Mouse (Mus musculus): Measurements from ENCODE around the gene Ephx1. TPM values are rescaled to one million over a fixed set of nuclear protein-coding genes. Genes with fewer than 3 reads are reported as not detected.

Ephx1 gene
- total and polyA plus RNA-seq, 2 experiments from 2014 or later, result 9.7 to 13.8 TPM

- no peak overlapping the region for H3K27ac ChIP-seq (ENCODE audit: low read depth, low read length)
- WGBS, result 61% methylated on average over 14 of the region's 14 CpGs
- H3K4me1 ChIP-seq (ENCODE audit: insufficient read depth, low read length), result no peaks in the 10 kb centered on the region
- H3K9me3 ChIP-seq (ENCODE audit: low read length), result no peaks in the 10 kb centered on the region
- no peak overlapping the region for H3K9ac ChIP-seq (replicated peaks; ENCODE audit: low read length, poor library complexity, severe bottlenecking)
- no peak overlapping the region for H3K4me3 ChIP-seq (ENCODE audit: low read depth, low read length)
- ATAC-seq (ENCODE audit: low FRiP score) (peak; percentile 49; the same call in 1 of the 2 replicates), DNase-seq (ENCODE audit: low spot score) (peak; percentile 61)
- no peaks in the 10 kb centered on the region for H3K27me3 ChIP-seq (ENCODE audit: insufficient read depth, low read length)
- no peak overlapping the region for H3K4me2 ChIP-seq (ENCODE audit: low read depth, low read length, poor library complexity, severe bottlenecking)
- peak; percentile 80 for TF ChIP-seq CTCF (IDR thresholded peaks at IDR 0.05)
- H3K36me3 ChIP-seq (ENCODE audit: insufficient read depth, low read length), result no peaks in the 10 kb centered on the region
Measured at GRCm38 (mm10) chr1:180974126-180974746, 46.5 kb downstream of the Ephx1 start.

- DNase-seq (ENCODE audit: low spot score), result no peak
- Histone ChIP-seq H3K4me3 (ENCODE audit: low read depth, low read length) (no peak overlapping the region), H3K4me2 (ENCODE audit: low read depth, low read length, poor library complexity, severe bottlenecking) (no peak overlapping the region), H3K27ac (ENCODE audit: low read depth, low read length) (no peak overlapping the region), H3K36me3 (ENCODE audit: insufficient read depth, low read length) (no peaks in the 10 kb centered on the region), H3K9ac (replicated peaks; ENCODE audit: low read length, poor library complexity, severe bottlenecking) (no peak overlapping the region), H3K27me3 (ENCODE audit: insufficient read depth, low read length) (no peaks in the 10 kb centered on the region), H3K4me1 (ENCODE audit: insufficient read depth, low read length) (no peaks in the 10 kb centered on the region), H3K9me3 (ENCODE audit: low read length) (no peaks in the 10 kb centered on the region)
- ATAC-seq (ENCODE audit: low FRiP score), result no peak
- TF ChIP-seq CTCF (IDR thresholded peaks at IDR 0.05), result no peak
- 77% methylated on average over 9 of the region's 11 CpGs for WGBS
Measured at GRCm38 (mm10) chr1:180972941-180973340, 47.8 kb downstream of the Ephx1 start.

- ATAC-seq (ENCODE audit: low FRiP score) (no peak), DNase-seq (ENCODE audit: low spot score) (no peak)
- H3K4me1 ChIP-seq (ENCODE audit: insufficient read depth, low read length), result no peaks in the 10 kb centered on the region
- H3K36me3 ChIP-seq (ENCODE audit: insufficient read depth, low read length), result no peaks in the 10 kb centered on the region
- WGBS, result 91% methylated on average over 7 of the region's 7 CpGs
- H3K27ac ChIP-seq (ENCODE audit: low read depth, low read length), result no peak overlapping the region
- no peaks in the 10 kb centered on the region for H3K27me3 ChIP-seq (ENCODE audit: insufficient read depth, low read length)
- no peak overlapping the region for H3K4me2 ChIP-seq (ENCODE audit: low read depth, low read length, poor library complexity, severe bottlenecking)
- H3K4me3 ChIP-seq (ENCODE audit: low read depth, low read length), result no peak overlapping the region
- no peak overlapping the region for H3K9ac ChIP-seq (replicated peaks; ENCODE audit: low read length, poor library complexity, severe bottlenecking)
- TF ChIP-seq CTCF (IDR thresholded peaks at IDR 0.05), result no peak
- no peaks in the 10 kb centered on the region for H3K9me3 ChIP-seq (ENCODE audit: low read length)
Measured at GRCm38 (mm10) chr1:180967261-180967660, 53.4 kb downstream of the Ephx1 start.

- Histone ChIP-seq H3K9me3 (ENCODE audit: low read length) (no peaks in the 10 kb centered on the region), H3K4me1 (ENCODE audit: insufficient read depth, low read length) (no peaks in the 10 kb centered on the region), H3K27me3 (ENCODE audit: insufficient read depth, low read length) (no peaks in the 10 kb centered on the region), H3K4me2 (ENCODE audit: low read depth, low read length, poor library complexity, severe bottlenecking) (no peak overlapping the region), H3K4me3 (ENCODE audit: low read depth, low read length) (no peak overlapping the region), H3K36me3 (ENCODE audit: insufficient read depth, low read length) (no peaks in the 10 kb centered on the region), H3K27ac (ENCODE audit: low read depth, low read length) (no peak overlapping the region), H3K9ac (replicated peaks; ENCODE audit: low read length, poor library complexity, severe bottlenecking) (no peak overlapping the region)
- ATAC-seq (ENCODE audit: low FRiP score) (no peak), DNase-seq (ENCODE audit: low spot score) (no peak)
- no peak for TF ChIP-seq CTCF (IDR thresholded peaks at IDR 0.05)
- 69% methylated on average over 3 of the region's 3 CpGs for WGBS
Measured at GRCm38 (mm10) chr1:180966542-180966941, 54.2 kb downstream of the Ephx1 start.

- H3K4me2 ChIP-seq (ENCODE audit: low read depth, low read length, poor library complexity, severe bottlenecking), result no peak overlapping the region
- H3K9ac ChIP-seq (replicated peaks; ENCODE audit: low read length, poor library complexity, severe bottlenecking), result no peak overlapping the region
- no peaks in the 10 kb centered on the region for H3K27me3 ChIP-seq (ENCODE audit: insufficient read depth, low read length)
- no peak overlapping the region for H3K4me3 ChIP-seq (ENCODE audit: low read depth, low read length)
- TF ChIP-seq CTCF (IDR thresholded peaks at IDR 0.05), result no peak
- ATAC-seq (ENCODE audit: low FRiP score) (no peak), DNase-seq (ENCODE audit: low spot score) (no peak)
- no peaks in the 10 kb centered on the region for H3K36me3 ChIP-seq (ENCODE audit: insufficient read depth, low read length)
- WGBS, result 90% methylated on average over 3 of the region's 3 CpGs
- H3K27ac ChIP-seq (ENCODE audit: low read depth, low read length), result no peak overlapping the region
- no peaks in the 10 kb centered on the region for H3K9me3 ChIP-seq (ENCODE audit: low read length)
- H3K4me1 ChIP-seq (ENCODE audit: insufficient read depth, low read length), result no peaks in the 10 kb centered on the region
Measured at GRCm38 (mm10) chr1:180965786-180966185, 54.9 kb downstream of the Ephx1 start.

GRCm38 (mm10) chr1:180958797-180959196 is 61.9 kb downstream of the Ephx1 start:
- WGBS, result 63% methylated on average over 3 of the region's 3 CpGs
- no peak for TF ChIP-seq CTCF (IDR thresholded peaks at IDR 0.05)
- ATAC-seq (ENCODE audit: low FRiP score) (no peak), DNase-seq (ENCODE audit: low spot score) (no peak)
- H3K27ac ChIP-seq (ENCODE audit: low read depth, low read length), result no peak overlapping the region
- H3K4me3 ChIP-seq (ENCODE audit: low read depth, low read length), result no peak overlapping the region
- H3K4me1 ChIP-seq (ENCODE audit: insufficient read depth, low read length), result no peaks in the 10 kb centered on the region
- H3K36me3 ChIP-seq (ENCODE audit: insufficient read depth, low read length), result no peaks in the 10 kb centered on the region
- no peak overlapping the region for H3K9ac ChIP-seq (replicated peaks; ENCODE audit: low read length, poor library complexity, severe bottlenecking)
- no peaks in the 10 kb centered on the region for H3K27me3 ChIP-seq (ENCODE audit: insufficient read depth, low read length)
- no peak overlapping the region for H3K4me2 ChIP-seq (ENCODE audit: low read depth, low read length, poor library complexity, severe bottlenecking)
- H3K9me3 ChIP-seq (ENCODE audit: low read length), result no peaks in the 10 kb centered on the region

All from midbrain, postnatal 0 days (tissue).